Mouse (Mus musculus): ENCODE measurements around the gene Ptch2. TPM values are rescaled to one million over a fixed set of nuclear protein-coding genes. Genes with fewer than 3 reads are reported as not detected.
A peak's percentile ranks its signal among the peaks of the same experiment; 100 is the strongest.

Gene Ptch2
- total RNA-seq, 1 experiment = 28.2 TPM

DNA sequence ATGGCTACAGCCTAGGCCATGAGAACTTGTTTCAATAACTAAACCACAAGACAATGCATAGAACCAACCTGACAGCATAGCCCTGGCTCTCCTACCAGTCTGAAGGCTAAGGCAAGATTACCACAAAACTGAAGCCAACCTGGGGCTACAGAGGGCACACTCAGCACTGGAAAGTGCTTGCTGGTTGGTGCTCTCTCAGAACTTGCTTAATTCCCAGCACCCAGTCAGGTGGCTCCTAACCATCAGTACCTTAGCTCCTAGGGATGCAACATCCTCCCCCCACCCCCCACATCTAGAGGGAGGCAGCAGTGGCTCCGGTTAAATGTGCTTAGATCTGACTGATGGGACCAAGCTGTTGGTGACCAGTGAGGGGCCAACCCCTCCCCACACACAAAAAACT lies 55.5 kb downstream of the Ptch2 start:
- Histone ChIP-seq H3K4me3 (ENCODE audit: insufficient read depth in 1 of 2, low read depth in 1 of 2, low read length in 2 of 2, poor library complexity in 1 of 2, severe bottlenecking in 1 of 2) (peak overlapping the region in 1 of 2 experiments; percentile 35; a peak in 2 of 4 replicates), H3K27ac (ENCODE audit: insufficient read depth, low read depth, low read length, poor library complexity, severe bottlenecking) (no peak overlapping the region; the same call in 1 of the 2 replicates), H3K36me3 (ENCODE audit: control insufficient read depth, insufficient read depth, low read length, poor library complexity, severe bottlenecking) (peaks cover 58% of the 10 kb centered on the region), H3K9me3 (ENCODE audit: control insufficient read depth, insufficient read depth, low read depth, low read length) (no peaks in the 10 kb centered on the region), H3K9ac (ENCODE audit: insufficient read depth, low read depth, low read length, poor library complexity, severe bottlenecking) (peak overlapping the region; percentile 19; the same call in 1 of the 2 replicates), H3K4me1 (ENCODE audit: control insufficient read depth in 2 of 2, insufficient read depth in 2 of 2, low read length in 2 of 2, poor library complexity in 1 of 2) (peaks cover 0 to 7% of the 10 kb centered on the region in 2 experiments; a peak in 2 of 4 replicates)
- in situ Hi-C loops (cut with MboI; ENCODE audit: low sequenced_read_pairs in 2 of 2, unreplicated experiment in 2 of 2) = no loop called here
- TF ChIP-seq CHD2 (IDR thresholded peaks at IDR 0.05; ENCODE audit: low read depth, low read length) (peak; percentile 25; the same call in 1 of the 2 replicates), ZC3H11A (IDR thresholded peaks at IDR 0.05; ENCODE audit: borderline replicate concordance, low read depth, low read length) (no peak), MAFK (IDR thresholded peaks at IDR 0.05; ENCODE audit: insufficient read depth, low read depth, low read length) (no peak), ZNF384 (IDR thresholded peaks at IDR 0.05; ENCODE audit: low read depth, low read length) (no peak), HCFC1 (IDR thresholded peaks at IDR 0.05; ENCODE audit: borderline replicate concordance, insufficient read depth, low read length) (no peak)
- DNase-seq (ENCODE audit: low read depth, low spot score) = no peak

- H3K36me3 ChIP-seq (ENCODE audit: control insufficient read depth, insufficient read depth, low read length, poor library complexity, severe bottlenecking) = peaks cover 58% of the 10 kb centered on the region
- peaks cover 0 to 5% of the 10 kb centered on the region in 2 experiments; a peak in 2 of 4 replicates for H3K4me1 ChIP-seq (ENCODE audit: control insufficient read depth in 2 of 2, insufficient read depth in 2 of 2, low read length in 2 of 2, poor library complexity in 1 of 2)
- DNase-seq (ENCODE audit: low read depth, low spot score) = no peak
- peak overlapping the region; percentile 32 for H3K27ac ChIP-seq (ENCODE audit: insufficient read depth, low read depth, low read length, poor library complexity, severe bottlenecking)
- TF ChIP-seq ZC3H11A (IDR thresholded peaks at IDR 0.05; ENCODE audit: borderline replicate concordance, low read depth, low read length) (no peak), HCFC1 (IDR thresholded peaks at IDR 0.05; ENCODE audit: borderline replicate concordance, insufficient read depth, low read length) (peak; percentile 54; the same call in 1 of the 2 replicates)
- in situ Hi-C loops (cut with MboI; ENCODE audit: low sequenced_read_pairs in 2 of 2, unreplicated experiment in 2 of 2) = no loop called here
- no peaks in the 10 kb centered on the region for H3K9me3 ChIP-seq (ENCODE audit: control insufficient read depth, insufficient read depth, low read depth, low read length)
- H3K4me3 ChIP-seq (ENCODE audit: insufficient read depth in 1 of 2, low read depth in 1 of 2, low read length in 2 of 2, poor library complexity in 1 of 2, severe bottlenecking in 1 of 2) = peak overlapping the region; percentile 85 to 96
- peak overlapping the region; percentile 97; the same call in 1 of the 2 replicates for H3K9ac ChIP-seq (ENCODE audit: insufficient read depth, low read depth, low read length, poor library complexity, severe bottlenecking)
Measured at GRCm38 (mm10) chr4:117152714-117153113, 56.8 kb downstream of the Ptch2 start.

GRCm38 (mm10) chr4:117155020-117155791 lies 59.3 kb downstream of the Ptch2 start:
- in situ Hi-C loops (cut with MboI; ENCODE audit: low sequenced_read_pairs in 2 of 2, unreplicated experiment in 2 of 2) = no loop called here
- TF ChIP-seq CHD2 (IDR thresholded peaks at IDR 0.05; ENCODE audit: low read depth, low read length) (no peak), ZNF384 (IDR thresholded peaks at IDR 0.05; ENCODE audit: low read depth, low read length) (no peak), ZC3H11A (IDR thresholded peaks at IDR 0.05; ENCODE audit: borderline replicate concordance, low read depth, low read length) (no peak), MAFK (IDR thresholded peaks at IDR 0.05; ENCODE audit: insufficient read depth, low read depth, low read length) (no peak)
- H3K4me3 ChIP-seq (ENCODE audit: insufficient read depth in 1 of 2, low read depth in 1 of 2, low read length in 2 of 2, poor library complexity in 1 of 2, severe bottlenecking in 1 of 2) = peak overlapping the region; percentile 85 to 96
- H3K27ac ChIP-seq (ENCODE audit: insufficient read depth, low read depth, low read length, poor library complexity, severe bottlenecking) = peak overlapping the region; percentile 92
- H3K36me3 ChIP-seq (ENCODE audit: control insufficient read depth, insufficient read depth, low read length, poor library complexity, severe bottlenecking) = peaks cover 60% of the 10 kb centered on the region
- no peak for DNase-seq (ENCODE audit: low read depth, low spot score)
- H3K4me1 ChIP-seq (ENCODE audit: control insufficient read depth in 2 of 2, insufficient read depth in 2 of 2, low read length in 2 of 2, poor library complexity in 1 of 2) = peaks cover 0 to 5% of the 10 kb centered on the region in 2 experiments; a peak in 2 of 4 replicates
- no peaks in the 10 kb centered on the region for H3K9me3 ChIP-seq (ENCODE audit: control insufficient read depth, insufficient read depth, low read depth, low read length)
- H3K9ac ChIP-seq (ENCODE audit: insufficient read depth, low read depth, low read length, poor library complexity, severe bottlenecking) = peak overlapping the region; percentile 97

DNA sequence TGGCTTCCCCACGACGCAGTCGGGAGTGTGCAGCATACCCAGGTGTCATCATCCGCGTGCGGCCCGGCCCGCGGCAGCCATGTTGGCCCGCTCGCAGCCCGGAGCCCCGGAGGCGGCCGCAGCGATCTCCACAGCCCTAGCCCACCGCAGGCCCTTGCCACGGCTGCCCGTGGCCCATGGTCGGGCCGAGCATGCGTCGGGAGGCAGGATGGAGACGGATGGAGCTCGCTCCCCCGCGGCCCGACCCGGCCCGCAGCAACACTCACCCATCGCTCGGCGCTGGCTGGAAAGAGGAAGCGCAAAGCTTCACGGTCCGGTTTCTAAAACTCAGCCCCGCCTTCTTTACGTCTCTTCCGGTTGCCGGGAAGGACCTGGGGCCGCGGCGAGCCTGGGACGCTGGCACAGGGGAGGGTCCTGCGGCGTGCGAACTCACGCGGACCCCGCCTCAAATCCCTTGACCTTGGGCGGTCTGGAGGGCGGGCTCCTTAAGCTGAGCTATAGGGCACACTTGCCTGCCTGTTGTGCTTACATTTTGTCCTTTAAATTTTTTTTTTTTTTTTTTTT lies 60.0 kb downstream of the Ptch2 start, which contains the start of gene Rps8:
Gene Rps8, minus strand, starts transcription at position 452 of the 564 bp plus-strand sequence.
- Histone ChIP-seq H3K36me3 (ENCODE audit: control insufficient read depth, insufficient read depth, low read length, poor library complexity, severe bottlenecking) (peaks cover 57% of the 10 kb centered on the region), H3K4me3 (ENCODE audit: insufficient read depth in 1 of 2, low read depth in 1 of 2, low read length in 2 of 2, poor library complexity in 1 of 2, severe bottlenecking in 1 of 2) (peak within 1 kb of the TSS; percentile 85 to 96), H3K9me3 (ENCODE audit: control insufficient read depth, insufficient read depth, low read depth, low read length) (no peaks in the 10 kb centered on the region), H3K27ac (ENCODE audit: insufficient read depth, low read depth, low read length, poor library complexity, severe bottlenecking) (peak within 1 kb of the TSS; percentile 92), H3K4me1 (ENCODE audit: control insufficient read depth in 2 of 2, insufficient read depth in 2 of 2, low read length in 2 of 2, poor library complexity in 1 of 2) (peaks cover 0 to 7% of the 10 kb centered on the region in 2 experiments; a peak in 2 of 4 replicates), H3K9ac (ENCODE audit: insufficient read depth, low read depth, low read length, poor library complexity, severe bottlenecking) (peak within 1 kb of the TSS; percentile 97)
- DNase-seq (ENCODE audit: low read depth, low spot score) = no peak
- in situ Hi-C loops (cut with MboI; ENCODE audit: low sequenced_read_pairs in 2 of 2, unreplicated experiment in 2 of 2) = no loop called here
- TF ChIP-seq ZC3H11A (IDR thresholded peaks at IDR 0.05; ENCODE audit: borderline replicate concordance, low read depth, low read length) = no peak
- no peak for TF ChIP-seq CHD2 (IDR thresholded peaks at IDR 0.05; ENCODE audit: low read depth, low read length)
- 0 out of 2 replicates have a peak, but pooled peaks have one; percentile 25 for TF ChIP-seq MAFK (IDR thresholded peaks at IDR 0.05; ENCODE audit: insufficient read depth, low read depth, low read length)
- 0 out of 2 replicates have a peak, but pooled peaks have one; percentile 41 for TF ChIP-seq HCFC1 (IDR thresholded peaks at IDR 0.05; ENCODE audit: borderline replicate concordance, insufficient read depth, low read length)
- peak; percentile 97 for TF ChIP-seq ZNF384 (IDR thresholded peaks at IDR 0.05; ENCODE audit: low read depth, low read length)
